Mouse (Mus musculus) heart, embryonic 15.5 days (tissue): Measurements from ENCODE around the gene Ap5m1. TPM values are rescaled to one million over a fixed set of nuclear protein-coding genes. Genes with fewer than 3 reads are reported as not detected.
"Not testable (repeated sequence)": the region's sequence is repeated elsewhere in the genome, so short reads cannot be mapped to it uniquely, and the experiment has no call there.

Experiments used
- ATAC-seq: fragments of 200-750 bp; cut with Nextera tagmentation; replicated peaks from 2 replicates; pipeline ENCODE4 v1.8.0; 2017; ENCODE audit warnings: low read depth, moderate TSS enrichment; ENCODE audit not compliant: insufficient number of reproducible peaks, insufficient read depth, low FRiP score
- H3K27ac ChIP-seq: fragments of 300-500 bp; sonication (generic); 2 replicates; pipeline ENCODE4 v1.5.1; 2015; ENCODE audit warnings: mild to moderate bottlenecking, inconsistent platforms
- H3K27me3 ChIP-seq: fragments of 300-500 bp; sonication (generic); 2 replicates; pipeline ENCODE4 v1.6.1; 2015; ENCODE audit warnings: inconsistent platforms
- H3K36me3 ChIP-seq: fragments of 300-500 bp; sonication (generic); 2 replicates; pipeline ENCODE4 v1.6.1; 2015; ENCODE audit warnings: mild to moderate bottlenecking, inconsistent platforms
- H3K4me1 ChIP-seq: fragments of 300-500 bp; sonication (generic); replicated peaks from 2 replicates; pipeline ENCODE4 v1.6.1; 2015; ENCODE audit warnings: inconsistent platforms
- H3K4me2 ChIP-seq: fragments of 300-500 bp; sonication (generic); 2 replicates; pipeline ENCODE4 v1.6.1; 2015; ENCODE audit warnings: inconsistent platforms, mild to moderate bottlenecking, moderate library complexity
- H3K4me3 ChIP-seq: fragments of 300-500 bp; sonication (generic); 2 replicates; pipeline ENCODE4 v1.5.1; 2015; ENCODE audit warnings: mild to moderate bottlenecking, inconsistent platforms
- H3K9ac ChIP-seq: fragments of 300-500 bp; sonication (generic); 2 replicates; pipeline ENCODE4 v1.6.1; 2015; ENCODE audit warnings: mild to moderate bottlenecking, inconsistent platforms
- H3K9me3 ChIP-seq: fragments of 300-500 bp; sonication (generic); replicated peaks from 2 replicates; pipeline ENCODE4 v1.6.1; 2016; ENCODE audit warnings: inconsistent platforms
- WGBS: fragments of 180-500 bp; shearing (Covaris S2); methylation state at CpG from one replicate; pipeline ENCODE4 v1.1.7; 2015; ENCODE audit warnings: mixed read lengths; 5-methylcytosine and 5-hydroxymethylcytosine counted together
- polyA plus RNA-seq: library from polyadenylated mRNA; unstranded; fragments of >200 nt; fragmentation: Nextera tagmentation; extraction: Ambion mirVana; gene quantifications from 2 replicates; pipeline ENCODE4 v1.2.1, GENCODE M21; 2015

Gene Ap5m1
- polyA plus RNA-seq, 1 experiment from 2014 or later, result 19.9 TPM

DNA sequence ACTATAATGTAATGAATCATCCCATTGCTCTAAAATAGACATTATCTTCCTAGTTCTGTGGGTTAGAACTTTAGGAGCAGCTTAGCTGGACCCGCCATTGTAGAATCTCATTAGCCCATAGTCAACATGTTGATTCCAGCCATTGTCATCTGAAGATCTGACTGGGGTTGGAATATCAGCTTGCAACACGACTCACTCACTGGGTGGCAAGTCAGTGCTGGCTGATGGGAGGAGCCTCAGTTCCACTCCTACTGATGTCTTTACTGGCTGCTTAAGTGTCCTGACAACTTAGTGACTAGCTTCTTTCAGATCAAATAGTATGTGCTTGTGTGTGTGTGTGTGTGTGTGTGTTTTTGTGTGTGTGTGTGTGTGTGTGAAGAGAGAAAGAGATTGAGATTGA lies 8.5 kb downstream of the Ap5m1 start:
- Histone ChIP-seq H3K9ac (no peak overlapping the region), H3K27ac (no peak overlapping the region), H3K27me3 (no peaks in the 10 kb centered on the region), H3K9me3 (no peaks in the 10 kb centered on the region), H3K36me3 (peaks cover 9% of the 10 kb centered on the region; the same call in 1 of the 2 replicates), H3K4me2 (no peak overlapping the region), H3K4me1 (no peaks in the 10 kb centered on the region), H3K4me3 (no peak overlapping the region)
- 71% methylated on average over 2 of the region's 2 CpGs for WGBS
- no peak for ATAC-seq

DNA sequence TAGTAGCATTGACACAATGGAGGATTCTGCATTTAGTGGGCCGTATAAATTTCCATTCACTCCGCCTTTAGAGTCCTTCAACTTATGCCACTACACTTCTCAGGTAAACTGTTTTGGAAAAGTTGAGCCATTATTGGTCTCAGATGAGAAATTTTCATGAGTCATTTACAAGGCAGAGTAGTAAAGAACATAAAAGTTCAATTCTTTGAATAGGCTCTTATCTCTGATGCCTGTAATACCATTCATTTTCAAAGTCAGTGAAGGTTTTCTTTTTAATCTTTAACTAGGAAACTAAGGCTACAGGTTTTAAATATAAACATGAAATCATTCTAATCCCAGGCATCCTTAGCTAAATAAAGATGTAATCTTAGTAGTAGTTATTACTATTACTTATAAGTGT lies 12.9 kb downstream of the Ap5m1 start:
- H3K9ac ChIP-seq, result no peak overlapping the region
- no peaks in the 10 kb centered on the region for H3K9me3 ChIP-seq
- H3K27ac ChIP-seq, result no peak overlapping the region
- ATAC-seq, result no peak
- H3K27me3 ChIP-seq, result no peaks in the 10 kb centered on the region
- no peak overlapping the region for H3K4me3 ChIP-seq
- no peaks in the 10 kb centered on the region for H3K4me1 ChIP-seq
- H3K4me2 ChIP-seq, result no peak overlapping the region
- H3K36me3 ChIP-seq, result peaks cover 6% of the 10 kb centered on the region; the same call in 1 of the 2 replicates
- WGBS, result 95% methylated on average over 2 of the region's 2 CpGs

DNA sequence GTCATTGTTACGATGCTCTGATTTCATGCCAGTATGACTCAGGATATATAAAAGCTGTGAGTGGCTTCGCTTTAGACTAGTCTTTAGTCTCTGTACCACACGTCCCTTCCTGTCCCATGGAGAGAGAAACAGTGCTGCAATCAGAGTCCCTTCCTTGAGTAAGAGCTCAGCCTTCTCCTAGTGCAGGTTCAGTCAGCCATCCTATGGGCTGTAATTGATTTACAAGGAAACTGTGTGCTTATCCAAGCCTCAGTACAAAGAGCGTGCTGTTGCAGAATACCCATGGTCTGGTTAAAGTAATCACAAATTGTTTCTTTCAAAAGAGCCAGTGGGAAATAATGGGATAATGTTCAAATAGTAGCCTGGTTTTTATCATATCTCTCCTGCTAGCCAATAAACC lies 20.6 kb downstream of the Ap5m1 start:
- peaks cover 17% of the 10 kb centered on the region; the same call in 1 of the 2 replicates for H3K36me3 ChIP-seq
- ATAC-seq, result no peak
- no peak overlapping the region for H3K27ac ChIP-seq
- no peaks in the 10 kb centered on the region for H3K9me3 ChIP-seq
- no peak overlapping the region for H3K4me3 ChIP-seq
- no peak overlapping the region for H3K9ac ChIP-seq
- no peak overlapping the region for H3K4me2 ChIP-seq
- WGBS, result 89% methylated on average over 4 of the region's 4 CpGs
- no peaks in the 10 kb centered on the region for H3K4me1 ChIP-seq
- H3K27me3 ChIP-seq, result no peaks in the 10 kb centered on the region

DNA sequence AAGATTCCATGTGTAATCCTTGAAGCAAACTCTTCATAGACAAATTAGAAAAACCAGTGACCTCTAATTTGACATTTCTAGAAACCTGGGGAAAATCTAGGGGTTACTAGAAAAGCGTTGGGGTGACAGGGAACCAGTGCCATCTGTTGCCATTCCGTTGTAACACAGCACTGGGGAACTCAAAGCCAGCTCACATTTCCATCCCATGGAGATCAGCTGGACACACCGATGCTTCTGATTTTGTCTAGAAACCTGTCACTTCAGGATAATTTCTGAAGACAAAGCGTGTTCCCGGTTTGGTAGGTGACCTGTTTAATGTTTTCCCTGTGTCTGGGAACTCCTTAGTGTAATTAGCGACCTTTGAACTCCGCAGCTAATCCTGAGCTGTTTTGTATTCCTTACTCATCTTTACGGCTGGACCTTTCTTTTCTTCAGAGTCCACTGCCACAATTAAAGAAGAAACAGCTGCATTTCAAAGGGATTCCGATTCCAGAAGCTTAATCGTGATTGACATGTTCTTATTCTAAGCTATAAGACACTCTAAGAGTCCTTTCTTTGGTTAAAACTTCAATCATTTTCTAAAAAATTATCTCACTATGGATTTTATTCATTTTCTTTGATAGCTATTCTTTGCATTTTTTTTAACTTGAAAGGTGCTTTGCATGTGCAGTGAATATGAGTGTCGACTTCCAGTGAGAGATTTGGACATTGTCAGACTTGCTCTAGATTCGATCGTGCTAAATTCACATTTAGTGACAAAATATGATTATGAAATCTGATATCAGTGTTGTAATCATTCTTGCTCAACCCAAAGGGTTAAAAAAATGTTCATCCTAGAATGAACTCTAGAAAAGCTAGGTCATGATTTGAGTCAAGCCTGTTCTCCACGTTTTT lies 22.5 kb downstream of the Ap5m1 start:
- 79% methylated on average over 14 of the region's 14 CpGs for WGBS
- Histone ChIP-seq H3K27ac (no peak overlapping the region), H3K9ac (no peak overlapping the region), H3K4me3 (no peak overlapping the region), H3K4me1 (no peaks in the 10 kb centered on the region), H3K9me3 (no peaks in the 10 kb centered on the region), H3K4me2 (no peak overlapping the region), H3K27me3 (no peaks in the 10 kb centered on the region), H3K36me3 (peaks cover 17% of the 10 kb centered on the region; the same call in 1 of the 2 replicates)
- no peak for ATAC-seq

DNA sequence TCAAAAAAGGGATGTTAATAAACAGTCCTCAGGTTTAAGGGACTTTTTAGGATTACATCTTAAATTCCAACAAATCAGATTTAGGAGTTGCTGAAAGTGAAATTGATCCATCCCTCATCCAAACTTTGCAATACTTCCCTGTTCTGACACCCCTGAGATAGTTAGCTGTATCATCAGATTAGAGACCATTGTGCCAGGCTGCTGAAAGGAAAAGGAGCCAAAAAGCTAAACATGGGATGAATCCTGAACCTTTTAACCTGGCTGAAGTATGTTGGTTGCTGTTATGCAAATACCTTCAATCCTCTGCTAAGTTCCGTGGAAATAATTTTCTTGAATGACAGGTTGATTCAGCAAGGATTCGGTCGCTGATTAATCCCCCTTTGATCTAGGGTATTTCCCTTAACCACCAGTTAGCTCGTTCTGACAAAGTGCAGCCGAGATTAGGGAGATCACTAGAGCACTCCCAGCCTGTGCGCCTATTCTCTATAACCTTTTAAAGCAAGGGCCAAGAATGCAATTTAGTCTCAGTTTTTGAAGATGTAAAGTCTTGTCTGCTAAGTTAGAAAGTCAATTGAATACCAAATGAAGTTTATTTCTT lies 23.7 kb downstream of the Ap5m1 start:
- H3K9me3 ChIP-seq, result no peaks in the 10 kb centered on the region
- 43% methylated on average over 6 of the region's 6 CpGs for WGBS
- no peak for ATAC-seq
- H3K36me3 ChIP-seq, result peaks cover 10% of the 10 kb centered on the region; the same call in 1 of the 2 replicates
- H3K4me3 ChIP-seq, result no peak overlapping the region
- H3K9ac ChIP-seq, result no peak overlapping the region
- H3K4me2 ChIP-seq, result no peak overlapping the region
- no peaks in the 10 kb centered on the region for H3K27me3 ChIP-seq
- H3K4me1 ChIP-seq, result no peaks in the 10 kb centered on the region
- no peak overlapping the region for H3K27ac ChIP-seq

DNA sequence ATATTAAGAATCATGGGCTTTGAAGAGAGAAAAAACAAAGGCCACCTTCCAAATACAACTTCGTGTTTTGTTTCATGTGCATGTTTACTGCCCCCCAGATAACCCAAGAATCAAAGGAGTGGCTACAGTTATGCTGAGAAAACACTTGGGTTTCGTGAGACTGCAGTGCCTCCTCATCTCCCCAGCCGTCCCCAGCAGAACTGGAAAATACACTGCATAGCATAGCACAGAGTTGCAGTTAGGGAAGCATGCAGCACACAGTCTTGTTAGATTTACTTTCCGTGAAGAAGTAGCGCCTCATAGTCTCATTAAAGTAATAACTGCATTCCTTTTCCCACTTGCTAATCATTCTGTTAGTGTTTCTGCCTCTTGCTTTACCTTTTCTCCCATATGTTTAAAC lies 24.2 kb downstream of the Ap5m1 start:
- no peaks in the 10 kb centered on the region for H3K4me1 ChIP-seq
- WGBS, result 72% methylated on average over 5 of the region's 5 CpGs
- peaks cover 7% of the 10 kb centered on the region; the same call in 1 of the 2 replicates for H3K36me3 ChIP-seq
- H3K27me3 ChIP-seq, result no peaks in the 10 kb centered on the region
- H3K4me3 ChIP-seq, result no peak overlapping the region
- no peak overlapping the region for H3K9ac ChIP-seq
- H3K4me2 ChIP-seq, result no peak overlapping the region
- no peak for ATAC-seq
- no peak overlapping the region for H3K27ac ChIP-seq
- H3K9me3 ChIP-seq, result no peaks in the 10 kb centered on the region

DNA sequence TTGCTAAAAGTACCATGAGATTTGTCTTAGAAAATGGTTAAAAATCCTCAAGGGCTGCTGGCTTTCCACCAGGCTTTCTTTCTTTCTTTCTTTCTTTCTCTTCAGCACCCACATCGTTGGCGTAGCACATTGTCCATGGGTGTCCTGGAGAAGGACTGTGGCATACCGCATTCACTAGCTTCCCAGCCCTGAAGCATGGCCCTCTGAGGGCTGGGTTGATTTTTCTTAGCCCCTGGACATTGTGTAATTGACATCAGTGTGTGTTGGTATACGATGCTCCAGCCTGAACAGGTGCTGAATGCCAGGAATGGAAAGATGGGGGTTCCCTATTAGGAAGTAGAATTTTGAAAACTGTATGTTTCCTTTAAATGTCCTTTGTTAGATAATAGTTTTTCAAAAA lies 25.4 kb downstream of the Ap5m1 start:
- no peak overlapping the region for H3K4me3 ChIP-seq
- H3K4me1 ChIP-seq, result no peaks in the 10 kb centered on the region
- H3K9me3 ChIP-seq, result no peaks in the 10 kb centered on the region
- H3K36me3 ChIP-seq, result peaks cover 3% of the 10 kb centered on the region; the same call in 1 of the 2 replicates
- H3K4me2 ChIP-seq, result no peak overlapping the region
- no peak for ATAC-seq
- H3K27me3 ChIP-seq, result no peaks in the 10 kb centered on the region
- no peak overlapping the region for H3K27ac ChIP-seq
- WGBS, result 97% methylated on average over 4 of the region's 4 CpGs
- H3K9ac ChIP-seq, result no peak overlapping the region

DNA sequence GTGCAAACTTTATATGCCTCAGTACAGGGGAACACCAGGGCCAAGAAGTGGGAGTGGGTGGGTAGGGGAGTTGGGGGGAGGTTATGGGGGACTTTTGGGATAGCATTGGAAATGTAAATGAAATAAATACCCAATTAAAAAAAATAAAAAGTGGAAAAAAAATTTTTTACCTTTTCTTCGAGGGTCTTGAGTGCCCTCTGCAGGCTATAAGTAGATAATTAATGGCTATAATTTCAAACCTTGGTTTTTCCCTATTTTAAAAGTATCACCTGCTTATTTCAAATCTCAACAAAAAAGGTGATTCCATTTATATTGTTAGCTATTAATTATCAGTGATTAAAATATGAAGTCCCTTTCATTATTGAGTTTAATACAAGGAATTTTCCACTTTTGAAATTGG lies 25.9 kb downstream of the Ap5m1 start:
- not testable (repeated sequence) for H3K4me2 ChIP-seq, H3K36me3 ChIP-seq, H3K27me3 ChIP-seq, H3K27ac ChIP-seq, H3K9me3 ChIP-seq, H3K4me3 ChIP-seq, H3K9ac ChIP-seq, H3K4me1 ChIP-seq, ATAC-seq
- 59% methylated on average over 1 of the region's 1 CpGs for WGBS

DNA sequence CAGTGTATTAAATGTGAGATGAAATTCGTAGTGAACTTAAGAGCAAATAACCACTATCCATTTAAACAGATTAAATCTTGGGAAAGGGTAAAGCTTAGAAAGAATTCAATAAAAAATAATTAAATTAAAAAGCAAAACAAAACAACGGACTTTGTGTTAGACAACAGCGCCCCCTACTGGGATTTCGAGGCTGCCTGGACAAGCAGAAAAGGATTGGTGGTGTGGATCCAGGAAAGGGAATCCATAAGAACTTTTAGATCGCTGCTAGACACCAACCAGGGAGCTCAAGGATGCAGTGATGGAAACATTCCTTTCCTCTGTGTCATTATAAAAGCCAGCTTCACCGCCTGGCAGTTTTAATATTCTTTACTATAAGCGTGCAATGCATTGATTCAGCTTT lies 52.5 kb downstream of the Ap5m1 start:
- Histone ChIP-seq H3K4me3 (no peak overlapping the region), H3K27ac (no peak overlapping the region), H3K27me3 (no peaks in the 10 kb centered on the region), H3K36me3 (no peaks in the 10 kb centered on the region), H3K4me2 (no peak overlapping the region), H3K4me1 (no peaks in the 10 kb centered on the region), H3K9me3 (no peaks in the 10 kb centered on the region), H3K9ac (no peak overlapping the region)
- WGBS, result 8% methylated on average over 7 of the region's 7 CpGs
- ATAC-seq, result no peak

DNA sequence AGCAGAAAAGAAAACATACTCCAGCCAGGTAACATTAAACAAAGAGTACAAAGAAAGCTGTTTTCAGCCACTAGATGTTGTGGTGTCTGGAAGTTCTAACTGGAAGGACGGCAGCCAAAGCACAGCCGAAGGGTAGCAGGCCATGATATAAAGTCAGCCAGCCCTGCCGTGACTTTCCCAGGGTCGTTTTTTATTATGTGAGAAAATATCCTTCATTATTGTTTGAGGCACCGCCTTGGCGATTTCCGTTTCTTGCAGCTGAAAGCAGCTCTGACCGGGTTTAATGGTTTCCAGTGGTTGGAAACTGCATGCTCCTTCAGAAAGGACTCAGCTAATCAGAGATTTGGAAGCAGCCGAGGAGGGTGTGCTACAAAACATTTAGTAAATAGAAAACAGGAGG lies 55.8 kb downstream of the Ap5m1 start:
- Histone ChIP-seq H3K9ac (no peak overlapping the region), H3K4me3 (no peak overlapping the region), H3K27ac (no peak overlapping the region), H3K4me1 (no peaks in the 10 kb centered on the region), H3K36me3 (no peaks in the 10 kb centered on the region), H3K4me2 (no peak overlapping the region), H3K27me3 (no peaks in the 10 kb centered on the region), H3K9me3 (no peaks in the 10 kb centered on the region)
- no peak for ATAC-seq
- 69% methylated on average over 9 of the region's 9 CpGs for WGBS

DNA sequence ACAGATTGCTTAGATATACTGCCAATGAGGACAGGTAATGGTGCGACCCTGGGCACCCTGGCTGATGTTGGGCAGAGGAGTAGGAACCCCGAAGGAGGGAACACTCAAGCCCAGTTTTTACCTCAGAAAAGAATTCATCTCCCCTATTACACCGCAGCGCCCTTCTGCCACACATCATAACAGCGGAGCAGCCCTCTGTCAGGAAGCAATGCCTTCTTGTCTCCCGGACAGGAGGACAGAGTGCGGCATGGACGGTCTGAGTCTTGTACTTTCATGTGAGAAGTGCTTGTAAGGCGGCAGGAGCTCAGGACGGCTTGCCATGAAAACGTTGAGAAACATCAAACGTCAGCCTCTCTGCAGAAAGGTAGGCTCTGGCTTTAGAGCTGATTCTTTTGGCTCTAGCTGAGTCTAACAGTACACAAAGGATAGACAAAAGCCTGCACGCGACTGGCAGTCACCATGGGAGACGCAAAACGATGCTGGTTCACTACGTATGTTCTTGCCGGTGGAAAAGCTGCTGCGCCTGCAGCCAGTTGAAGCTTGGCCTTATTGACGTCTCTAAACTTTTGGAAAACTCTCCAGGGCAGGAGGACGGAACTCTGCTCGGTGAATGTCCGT lies 61.4 kb downstream of the Ap5m1 start:
- no peak for ATAC-seq
- Histone ChIP-seq H3K4me1 (no peaks in the 10 kb centered on the region), H3K27me3 (no peaks in the 10 kb centered on the region), H3K27ac (no peak overlapping the region), H3K9me3 (no peaks in the 10 kb centered on the region), H3K4me2 (no peak overlapping the region), H3K4me3 (no peak overlapping the region), H3K36me3 (no peaks in the 10 kb centered on the region), H3K9ac (no peak overlapping the region)
- WGBS, result 79% methylated on average over 23 of the region's 23 CpGs
